Mouse (Mus musculus) MEL (cell line): ENCODE measurements around the gene Synpo2. TPM values are rescaled to one million over a fixed set of nuclear protein-coding genes. Genes with fewer than 3 reads are reported as not detected.

Experiments used
- DNase-seq: peaks from one replicate; pipeline ENCODE4 v3.0.0; 2011; ENCODE audit warnings: low read depth, low spot score
- H3K27ac ChIP-seq: 2 replicates; pipeline ENCODE4 v1.5.1; 2012; ENCODE audit warnings: low read depth, mild to moderate bottlenecking, control low read depth, low read length, moderate library complexity; ENCODE audit not compliant: control insufficient read depth
- H3K27me3 ChIP-seq, 2 experiments: fragments of 150-350 bp in 1 of 2; sonication (generic) in 1 of 2; 2 replicates each; pipeline ENCODE4 v1.6.1; 2012; ENCODE audit warnings: low read length in 2 of 2, mild to moderate bottlenecking in 2 of 2, improper control_type of control experiment in 1 of 2, moderate library complexity in 1 of 2; ENCODE audit not compliant: insufficient read depth in 2 of 2, control insufficient read depth in 1 of 2
- H3K36me3 ChIP-seq, 2 experiments: 2 replicates each; pipeline ENCODE4 v1.6.1; 2012 to 2014; ENCODE audit warnings: low read length in 2 of 2, improper control_type of control experiment in 1 of 2, inconsistent platforms in 1 of 2, mild to moderate bottlenecking in 1 of 2; ENCODE audit not compliant: insufficient read depth in 2 of 2, control insufficient read depth in 1 of 2
- H3K4me1 ChIP-seq, 2 experiments: fragments of 150-350 bp in 1 of 2; sonication (generic) in 1 of 2; 2 replicates each; pipeline ENCODE4 v1.6.1; 2012; ENCODE audit warnings: low read length in 2 of 2, improper control_type of control experiment in 1 of 2, mild to moderate bottlenecking in 1 of 2; ENCODE audit not compliant: insufficient read depth in 2 of 2, control insufficient read depth in 1 of 2
- H3K4me3 ChIP-seq, 2 experiments: fragments of 150-350 bp in 1 of 2; sonication (generic) in 1 of 2; 2 replicates each; pipeline ENCODE4 v1.5.1; 2012; ENCODE audit warnings: low read depth in 2 of 2, low read length in 2 of 2, mild to moderate bottlenecking in 2 of 2, moderate library complexity in 2 of 2, control low read depth in 1 of 2, improper control_type of control experiment in 1 of 2; ENCODE audit not compliant: control insufficient read depth in 1 of 2, insufficient read depth in 1 of 2
- H3K79me2 ChIP-seq: 2 replicates; pipeline ENCODE4 v1.6.1; 2012; ENCODE audit warnings: mild to moderate bottlenecking, low read length, moderate library complexity; ENCODE audit not compliant: control insufficient read depth, poor library complexity, insufficient read depth
- H3K9ac ChIP-seq: 2 replicates; pipeline ENCODE4 v1.6.1; 2012; ENCODE audit warnings: low read depth, mild to moderate bottlenecking, control low read depth, low read length, moderate library complexity; ENCODE audit not compliant: control insufficient read depth, poor library complexity, severe bottlenecking
- H3K9me3 ChIP-seq: fragments of 150-350 bp; sonication (generic); replicated peaks from 2 replicates; pipeline ENCODE4 v1.6.1; 2012; ENCODE audit warnings: mild to moderate bottlenecking, low read length, improper control_type of control experiment, moderate library complexity; ENCODE audit not compliant: insufficient read depth
- BHLHE40 ChIP-seq: IDR thresholded peaks from 2 replicates; pipeline ENCODE4 v1.6.1; 2012; ENCODE audit warnings: low read depth, mild to moderate bottlenecking, inconsistent platforms, low read length, improper control_type of control experiment, borderline replicate concordance
- CHD2 ChIP-seq: IDR thresholded peaks from 2 replicates; pipeline ENCODE4 v1.6.1; 2011; ENCODE audit warnings: low read length, improper control_type of control experiment
- CTCF ChIP-seq, 3 experiments: IDR thresholded peaks in 2 of 3; conservative IDR thresholded peaks in 1 of 3; 2 replicates each; pipeline ENCODE4 v1.5.1; 2011 to 2012; ENCODE audit warnings: low read length in 3 of 3, low read depth in 2 of 3, mild to moderate bottlenecking in 2 of 3, improper control_type of control experiment in 1 of 3, inconsistent platforms in 1 of 3, mixed read lengths in 1 of 3, moderate library complexity in 1 of 3; ENCODE audit not compliant: control insufficient read depth in 1 of 3, insufficient read depth in 1 of 3, poor library complexity in 1 of 3, severe bottlenecking in 1 of 3
- E2F4 ChIP-seq: IDR thresholded peaks from 2 replicates; pipeline ENCODE4 v1.6.1; 2011; ENCODE audit warnings: low read depth, low read length, improper control_type of control experiment, borderline replicate concordance
- GABPA ChIP-seq: IDR thresholded peaks from 2 replicates; pipeline ENCODE4 v1.6.1; 2012; ENCODE audit warnings: low read depth, mild to moderate bottlenecking, inconsistent platforms, low read length, improper control_type of control experiment, moderate library complexity
- HCFC1 ChIP-seq: IDR thresholded peaks from 2 replicates; pipeline ENCODE4 v1.6.1; 2012; ENCODE audit warnings: low read depth, mild to moderate bottlenecking, inconsistent platforms, low read length, improper control_type of control experiment, moderate library complexity
- JUND ChIP-seq: IDR thresholded peaks from 2 replicates; pipeline ENCODE4 v1.6.1; 2011; ENCODE audit warnings: low read depth, mild to moderate bottlenecking, improper control_type of control experiment, low read length
- KAT2A ChIP-seq: conservative IDR thresholded peaks from 2 replicates; pipeline ENCODE4 v1.6.1; 2012; ENCODE audit warnings: low read depth, low read length, improper control_type of control experiment, inconsistent platforms
- MAFK ChIP-seq: IDR thresholded peaks from 2 replicates; pipeline ENCODE4 v1.6.1; 2011; ENCODE audit warnings: low read depth, mild to moderate bottlenecking, low read length, improper control_type of control experiment, borderline replicate concordance
- MEF2A ChIP-seq: IDR thresholded peaks from 2 replicates; pipeline ENCODE4 v1.6.1; 2014; ENCODE audit warnings: low read depth, mild to moderate bottlenecking, inconsistent platforms, low read length, improper control_type of control experiment; ENCODE audit not compliant: poor library complexity, insufficient replicate concordance, severe bottlenecking; ENCODE audit errors: extremely low read depth
- MXI1 ChIP-seq: IDR thresholded peaks from 2 replicates; pipeline ENCODE4 v1.6.1; 2011; ENCODE audit warnings: mild to moderate bottlenecking, low read depth, low read length, improper control_type of control experiment
- MYC ChIP-seq: IDR thresholded peaks from 2 replicates; pipeline ENCODE4 v1.6.1; 2011; ENCODE audit warnings: low read depth, mild to moderate bottlenecking, low read length, improper control_type of control experiment, moderate library complexity
- NELFE ChIP-seq: IDR thresholded peaks from 2 replicates; pipeline ENCODE4 v1.6.1; 2011; ENCODE audit warnings: low read depth, low read length, improper control_type of control experiment
- POLR2AphosphoS5 ChIP-seq: IDR thresholded peaks from 2 replicates; pipeline ENCODE4 v1.6.1; 2012; ENCODE audit warnings: low read depth, borderline replicate concordance, mild to moderate bottlenecking, inconsistent platforms, low read length, moderate library complexity, mixed read lengths
- SIN3A ChIP-seq: IDR thresholded peaks from 2 replicates; pipeline ENCODE4 v1.6.1; 2012; ENCODE audit warnings: low read length, improper control_type of control experiment, inconsistent platforms
- SMC3 ChIP-seq: IDR thresholded peaks from 2 replicates; pipeline ENCODE4 v1.6.1; 2011; ENCODE audit warnings: low read depth, low read length, improper control_type of control experiment
- TBP ChIP-seq: IDR thresholded peaks from 2 replicates; pipeline ENCODE4 v1.8.0; 2011; ENCODE audit warnings: low read depth, low read length, improper control_type of control experiment
- TCF12 ChIP-seq: IDR thresholded peaks from 2 replicates; pipeline ENCODE4 v1.6.1; 2014; ENCODE audit warnings: low read depth, mild to moderate bottlenecking, inconsistent platforms, low read length, improper control_type of control experiment, moderate library complexity
- USF2 ChIP-seq, 2 experiments: IDR thresholded peaks; 2 replicates each; pipeline ENCODE4 v1.6.1; 2011 to 2012; ENCODE audit warnings: improper control_type of control experiment in 2 of 2, low read length in 2 of 2, borderline replicate concordance in 1 of 2, inconsistent platforms in 1 of 2, low read depth in 1 of 2, mild to moderate bottlenecking in 1 of 2; ENCODE audit not compliant: insufficient read depth in 1 of 2
- ZMIZ1 ChIP-seq: IDR thresholded peaks from 2 replicates; pipeline ENCODE4 v1.6.1; 2012; ENCODE audit warnings: low read depth, mild to moderate bottlenecking, inconsistent platforms, low read length, improper control_type of control experiment, moderate library complexity
- polyA plus RNA-seq, 2 experiments: library from polyadenylated mRNA; stranded (reverse) in 1 of 2; unstranded in 1 of 2; fragments of >175 nt in 1 of 2; fragments of >200 nt in 1 of 2; gene quantifications; 2 replicates each; pipeline versions ENCODE4 v1.2.1 to v1.2.4; 2012; ENCODE audit warnings: low replicate concordance in 2 of 2, low read depth in 1 of 2; ENCODE audit not compliant: insufficient read length in 2 of 2, insufficient read depth in 1 of 2, missing spikeins in 1 of 2
- total RNA-seq: library from RNA; depleted of rRNA; stranded (reverse); fragments of 300-350 nt; gene quantifications from 2 replicates; pipeline ENCODE4 v1.2.3, GENCODE M21; 2012

Synpo2 gene
- total and polyA plus RNA-seq, 3 experiments: 0.04 TPM; not detected in 2

DNA sequence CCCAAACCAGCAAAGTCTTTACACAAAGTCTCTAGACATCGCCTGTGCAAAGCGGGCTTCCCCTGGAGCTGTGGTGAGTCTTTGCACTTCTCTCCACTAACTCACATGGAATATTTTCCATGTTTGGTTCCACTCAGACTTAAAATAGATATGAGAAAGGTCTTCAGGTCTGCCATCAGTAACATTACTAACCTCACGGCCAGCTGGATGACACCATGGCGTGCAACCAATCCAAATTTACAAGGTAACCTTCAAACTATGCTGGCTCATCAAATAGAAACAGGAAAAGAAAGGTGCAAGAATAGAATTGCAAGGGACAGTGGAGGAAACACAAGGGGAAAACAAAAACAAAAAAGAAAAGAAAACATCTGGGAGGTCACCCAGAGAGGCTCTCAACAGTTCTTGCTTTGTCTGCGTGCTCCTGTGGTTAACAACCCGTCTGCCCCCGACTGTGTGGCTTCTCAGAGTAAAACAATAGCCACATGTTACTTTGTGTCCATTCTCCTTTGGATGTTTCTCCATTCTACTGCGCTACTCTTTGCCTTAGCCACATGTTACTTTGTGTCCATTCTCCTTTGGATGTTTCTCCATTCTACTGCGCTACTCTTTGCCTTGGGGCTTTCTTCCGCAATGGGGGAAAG is 124.8 kb downstream of the Synpo2 start:
- Histone ChIP-seq H3K36me3 (no peaks in the 10 kb centered on the region), H3K9me3 (no peaks in the 10 kb centered on the region), H3K4me3 (no peak overlapping the region), H3K79me2 (no peaks in the 10 kb centered on the region), H3K27ac (no peak overlapping the region), H3K4me1 (no peaks in the 10 kb centered on the region), H3K9ac (no peak overlapping the region), H3K27me3 (no peaks in the 10 kb centered on the region; a peak in 1 of 4 replicates)
- no peak for DNase-seq
- TF ChIP-seq TCF12: no peak
- no peak for TF ChIP-seq MAFK
- no peak for TF ChIP-seq MEF2A
- TF ChIP-seq E2F4: no peak
- TF ChIP-seq TBP: no peak
- no peak for TF ChIP-seq SIN3A
- no peak for TF ChIP-seq CTCF (IDR thresholded peaks at IDR 0.05 in 2 of 3, conservative IDR thresholded peaks at IDR 0.05 in 1 of 3; ENCODE audit: control insufficient read depth in 1 of 3, insufficient read depth in 1 of 3, low read depth in 2 of 3, low read length in 3 of 3, poor library complexity in 1 of 3, severe bottlenecking in 1 of 3)
- no peak for TF ChIP-seq CHD2
- TF ChIP-seq MYC: no peak
- TF ChIP-seq GABPA: no peak
- no peak for TF ChIP-seq POLR2AphosphoS5
- TF ChIP-seq JUND: no peak
- TF ChIP-seq ZMIZ1: no peak
- TF ChIP-seq NELFE: no peak
- TF ChIP-seq SMC3: no peak
- no peak for TF ChIP-seq KAT2A
- no peak for TF ChIP-seq BHLHE40
- TF ChIP-seq HCFC1: no peak

DNA sequence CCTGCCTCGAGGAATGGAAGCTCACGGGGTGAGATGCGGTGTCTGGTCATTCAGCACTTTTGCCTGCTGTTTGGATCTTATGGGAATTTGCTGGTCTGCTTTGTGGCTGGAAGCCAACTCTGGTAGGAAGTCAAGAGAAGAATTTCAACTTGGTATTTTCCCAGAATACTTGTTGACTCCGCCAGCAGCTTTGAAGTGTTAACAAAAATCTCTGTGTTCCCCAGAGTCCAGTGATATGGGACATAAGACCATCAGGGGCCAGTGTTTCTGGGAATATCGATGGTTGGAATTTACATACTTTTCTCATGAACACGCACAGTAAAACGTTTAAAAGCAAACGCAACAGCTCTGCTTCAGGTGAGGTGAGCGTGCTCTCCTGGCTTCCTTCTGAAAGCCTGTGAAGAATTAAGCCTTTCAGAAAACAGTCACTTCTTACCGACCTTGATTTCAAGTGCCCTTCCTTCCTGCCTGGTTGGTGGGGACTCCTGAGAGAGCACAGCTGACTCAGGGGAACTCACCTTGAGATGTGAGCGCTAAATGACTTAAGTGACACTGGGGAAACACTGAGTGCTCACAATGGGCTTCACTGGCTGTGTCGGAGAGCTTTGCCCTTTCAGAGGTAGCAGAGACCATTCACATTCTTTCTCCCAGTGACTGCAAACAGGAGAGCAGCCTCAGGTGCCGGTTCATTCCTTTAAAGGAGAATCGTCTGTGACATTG is 128.0 kb downstream of the Synpo2 start:
- Histone ChIP-seq H3K4me1 (no peaks in the 10 kb centered on the region), H3K27me3 (no peaks in the 10 kb centered on the region; a peak in 1 of 4 replicates), H3K36me3 (no peaks in the 10 kb centered on the region), H3K4me3 (no peak overlapping the region)
- TF ChIP-seq USF2 (IDR thresholded peaks at IDR 0.05; ENCODE audit: borderline replicate concordance in 1 of 2, insufficient read depth in 1 of 2, low read depth in 1 of 2, low read length in 2 of 2) (no peak), POLR2AphosphoS5 (no peak), MXI1 (no peak)
- TF ChIP-seq, all 39 proteins: peak for 0
- no peaks in the 10 kb centered on the region for H3K9me3 ChIP-seq
- H3K79me2 ChIP-seq: no peaks in the 10 kb centered on the region
- no peak for DNase-seq
- H3K9ac ChIP-seq: no peak overlapping the region
- no peak overlapping the region for H3K27ac ChIP-seq
